ENCODE assay signal across 12 mouse cellular contexts in genomic region chr10:76859355-76860127, GRCm38 (mm10).
DNase-seq lines count a peak whose midpoint lies in the region; ATAC-seq lines count a peak whose summit lies in the region.
"Had no signal": no experiment of that assay in that cellular context is flagged by ENCODE, and none has a peak within 500 bp of the region (broad histone marks: within the 10 kb centered on the region; RNA-seq: fewer than 3 reads in every experiment).

No protein-coding gene starts in this region.

- no peak for ATAC-seq in forebrain, embryonic 12.5 days (ENCODE audit: low FRiP score)
- ATAC-seq: intestine, embryonic 15.5 days had no signal

- DNase-seq in forebrain, embryonic 10.5 days (ENCODE audit: extremely low spot score, low spot score) = no peak
- peak; percentile 23 for DNase-seq in layer of hippocampus, adult 9-11 months
- DNase-seq in layer of hippocampus, postnatal 14 days (ENCODE audit: low spot score in 2 of 2) = no peak
- DNase-seq in brain, adult 2 months (ENCODE audit: low read depth, low spot score) = peak; percentile 67
- DNase-seq in limb, embryonic 10.5 days (ENCODE audit: low spot score) = no peak
- no peak for DNase-seq in ovary, postnatal 36 days (ENCODE audit: low spot score)
- no peak for DNase-seq in layer of hippocampus, adult 8-10 months (ENCODE audit: low spot score in 2 of 2)
- DNase-seq: cerebellum, adult 8-10 months had no signal

- H3K4me2 ChIP-seq in forebrain, embryonic 12.5 days = no peak overlapping the region
- H3K4me2 ChIP-seq: heart, embryonic 13.5 days; intestine, embryonic 15.5 days; liver, embryonic 15.5 days had no signal

- peaks cover 5% of the 10 kb centered on the region for H3K4me1 ChIP-seq in forebrain, embryonic 12.5 days
- H3K4me1 ChIP-seq in forebrain, embryonic 10.5 days = 0 out of 2 replicates have a peak, but pooled peaks cover 6% of the 10 kb centered on the region
- H3K4me1 ChIP-seq in limb, embryonic 10.5 days = peaks cover 17% of the 10 kb centered on the region
- H3K4me1 ChIP-seq: heart, embryonic 13.5 days; intestine, embryonic 15.5 days; liver, embryonic 15.5 days had no signal

- H3K9me3 ChIP-seq in forebrain, embryonic 12.5 days = no peaks in the 10 kb centered on the region
- H3K9me3 ChIP-seq in forebrain, embryonic 10.5 days = no peaks in the 10 kb centered on the region
- no peaks in the 10 kb centered on the region for H3K9me3 ChIP-seq in limb, embryonic 10.5 days (replicated peaks)
- H3K9me3 ChIP-seq: heart, embryonic 13.5 days; intestine, embryonic 15.5 days; liver, embryonic 15.5 days had no signal

- no peak overlapping the region for H3K4me3 ChIP-seq in forebrain, embryonic 12.5 days (replicated peaks)
- no peak overlapping the region for H3K4me3 ChIP-seq in forebrain, embryonic 10.5 days
- no peak overlapping the region for H3K4me3 ChIP-seq in limb, embryonic 10.5 days
- H3K4me3 ChIP-seq: heart, embryonic 13.5 days; intestine, embryonic 15.5 days; liver, embryonic 15.5 days had no signal

- H3K9ac ChIP-seq in forebrain, embryonic 12.5 days = no peak overlapping the region
- H3K9ac ChIP-seq: heart, embryonic 13.5 days; intestine, embryonic 15.5 days; liver, embryonic 15.5 days had no signal

- 83% methylated on average over 12 of the region's 12 CpGs for WGBS in forebrain, embryonic 12.5 days
- 84% methylated on average over 12 of the region's 12 CpGs for WGBS in forebrain, embryonic 10.5 days
- WGBS in limb, embryonic 10.5 days = 84% methylated on average over 12 of the region's 12 CpGs

- no peaks in the 10 kb centered on the region for H3K27me3 ChIP-seq in forebrain, embryonic 12.5 days
- no peaks in the 10 kb centered on the region for H3K27me3 ChIP-seq in forebrain, embryonic 10.5 days (ENCODE audit: poor library complexity, severe bottlenecking)
- H3K27me3 ChIP-seq in limb, embryonic 10.5 days (ENCODE audit: low read depth, poor library complexity, severe bottlenecking) = no peaks in the 10 kb centered on the region
- H3K27me3 ChIP-seq: heart, embryonic 13.5 days; intestine, embryonic 15.5 days; liver, embryonic 15.5 days had no signal

- no peaks in the 10 kb centered on the region for H3K36me3 ChIP-seq in forebrain, embryonic 12.5 days (replicated peaks)
- H3K36me3 ChIP-seq in forebrain, embryonic 10.5 days (replicated peaks) = no peaks in the 10 kb centered on the region
- H3K36me3 ChIP-seq in limb, embryonic 10.5 days = no peaks in the 10 kb centered on the region
- H3K36me3 ChIP-seq: heart, embryonic 13.5 days; intestine, embryonic 15.5 days; liver, embryonic 15.5 days had no signal

- H3K27ac ChIP-seq in forebrain, embryonic 12.5 days = peak overlapping the region; percentile 19; the same call in 1 of the 2 replicates
- no peak overlapping the region for H3K27ac ChIP-seq in forebrain, embryonic 10.5 days
- H3K27ac ChIP-seq in limb, embryonic 10.5 days = 0 out of 2 replicates have a peak overlapping the region, but pooled peaks have one; percentile 14
- H3K27ac ChIP-seq: heart, embryonic 13.5 days; intestine, embryonic 15.5 days; liver, embryonic 15.5 days had no signal

Comparison
In these comparisons a context has a peak if more than half of its experiments do, and no peak if none do; other contexts are left out.
1. DNase-seq: peak in layer of hippocampus, adult 9-11 months (single experiment) and brain, adult 2 months (single experiment); none in forebrain, embryonic 10.5 days (single experiment), layer of hippocampus, postnatal 14 days (0 of 2), limb, embryonic 10.5 days (single experiment), ovary, postnatal 36 days (single experiment) and layer of hippocampus, adult 8-10 months (0 of 2).